Mouse (Mus musculus) forebrain, embryonic 14.5 days (tissue): Measurements from ENCODE around the gene Il16. TPM values are rescaled to one million over a fixed set of nuclear protein-coding genes. Genes with fewer than 3 reads are reported as not detected.

Experiments used
- ATAC-seq: fragments of 200-750 bp; cut with Nextera tagmentation; 2 replicates; pipeline ENCODE4 v1.8.0; 2017; ENCODE audit warnings: mild to moderate bottlenecking, moderate library complexity
- DNase-seq: peaks from one replicate; pipeline ENCODE4 v3.0.0-alpha.2; 2015; ENCODE audit warnings: low spot score
- H3K27ac ChIP-seq: fragments of 300-500 bp; sonication (generic); 2 replicates; pipeline ENCODE4 v1.5.1; 2014; ENCODE audit warnings: low read depth, mild to moderate bottlenecking, control low read depth, low read length, moderate library complexity
- H3K27me3 ChIP-seq: fragments of 300-500 bp; sonication (generic); replicated peaks from 2 replicates; pipeline ENCODE4 v1.6.1; 2014; ENCODE audit warnings: low read length, control low read depth, mixed read lengths; ENCODE audit not compliant: control insufficient read depth, insufficient read depth
- H3K36me3 ChIP-seq: fragments of 300-500 bp; sonication (generic); 2 replicates; pipeline ENCODE4 v1.6.1; 2014; ENCODE audit warnings: low read length, control low read depth; ENCODE audit not compliant: control insufficient read depth, insufficient read depth
- H3K4me1 ChIP-seq: fragments of 300-500 bp; sonication (generic); 2 replicates; pipeline ENCODE4 v1.6.1; 2014; ENCODE audit warnings: antibody characterized with exemption, low read length, control low read depth; ENCODE audit not compliant: control insufficient read depth, insufficient read depth
- H3K4me2 ChIP-seq: fragments of 300-500 bp; sonication (generic); 2 replicates; pipeline ENCODE4 v1.6.1; 2014; ENCODE audit warnings: mild to moderate bottlenecking, control low read depth, low read length
- H3K4me3 ChIP-seq: fragments of 300-500 bp; sonication (generic); 2 replicates; pipeline ENCODE4 v1.5.1; 2014; ENCODE audit warnings: low read depth, low read length, control low read depth
- H3K9ac ChIP-seq: fragments of 300-500 bp; sonication (generic); 2 replicates; pipeline ENCODE4 v1.6.1; 2014; ENCODE audit warnings: mild to moderate bottlenecking, low read length, control low read depth, moderate library complexity
- H3K9me3 ChIP-seq: fragments of 300-500 bp; sonication (generic); replicated peaks from 2 replicates; pipeline ENCODE4 v1.6.1; 2016; ENCODE audit warnings: low read length, control low read depth, mixed read lengths; ENCODE audit not compliant: control insufficient read depth
- WGBS: fragments of 180-500 bp; shearing (Covaris S2); extraction: QIAGEN DNeasy Blood & Tissue Kit; methylation state at CpG from one replicate; pipeline ENCODE4 v1.1.7; 2014; 5-methylcytosine and 5-hydroxymethylcytosine counted together
- polyA plus RNA-seq: library from polyadenylated mRNA; unstranded; fragments of >200 nt; fragmentation: Nextera tagmentation; extraction: Ambion mirVana; gene quantifications from 2 replicates; pipeline ENCODE4 v1.2.1, GENCODE M21; 2014

Il16 gene
- polyA plus RNA-seq, 1 experiment from 2014 or later, result 0.91 TPM

GRCm38 (mm10) chr7:83633856-83634255 lies 111.7 kb downstream of the Il16 start:
- ATAC-seq (no peak), DNase-seq (no peak)
- Histone ChIP-seq H3K4me2 (no peak overlapping the region), H3K4me3 (no peak overlapping the region), H3K27me3 (no peaks in the 10 kb centered on the region), H3K27ac (no peak overlapping the region), H3K4me1 (0 out of 2 replicates have a peak, but pooled peaks cover 2% of the 10 kb centered on the region), H3K9me3 (no peaks in the 10 kb centered on the region), H3K36me3 (no peaks in the 10 kb centered on the region), H3K9ac (no peak overlapping the region)
- 93% methylated on average over 6 of the region's 6 CpGs for WGBS

- 62% methylated on average over 6 of the region's 6 CpGs for WGBS
- Histone ChIP-seq H3K4me2 (peak overlapping the region; percentile 65), H3K27me3 (no peaks in the 10 kb centered on the region), H3K9me3 (no peaks in the 10 kb centered on the region), H3K4me3 (peak overlapping the region; percentile 51; the same call in 1 of the 2 replicates), H3K4me1 (0 out of 2 replicates have a peak, but pooled peaks cover 2% of the 10 kb centered on the region), H3K27ac (no peak overlapping the region), H3K36me3 (no peaks in the 10 kb centered on the region), H3K9ac (no peak overlapping the region)
- DNase-seq (no peak), ATAC-seq (no peak)
These were observed 112.8 kb downstream of the Il16 start for GRCm38 (mm10) chr7:83632682-83633120.

GRCm38 (mm10) chr7:83631828-83632681 lies 113.5 kb downstream of the Il16 start, which contains the start of gene Stard5:
Gene Stard5, plus strand, starts transcription at chr7:83631959.
- peak within 1 kb of the TSS; percentile 66 for H3K9ac ChIP-seq
- DNase-seq (peak; percentile 96), ATAC-seq (peak; percentile 99)
- no peaks in the 10 kb centered on the region for H3K36me3 ChIP-seq
- H3K9me3 ChIP-seq, result no peaks in the 10 kb centered on the region
- under 1% methylated on average over 35 of the region's 35 CpGs for WGBS
- H3K4me3 ChIP-seq, result peak within 1 kb of the TSS; percentile 51
- peak within 1 kb of the TSS; percentile 65 for H3K4me2 ChIP-seq
- no peaks in the 10 kb centered on the region for H3K27me3 ChIP-seq
- H3K27ac ChIP-seq, result no peak within 1 kb of the TSS
- 0 out of 2 replicates have a peak, but pooled peaks cover 2% of the 10 kb centered on the region for H3K4me1 ChIP-seq

GRCm38 (mm10) chr7:83631073-83631827 lies 114.3 kb downstream of the Il16 start:
- Histone ChIP-seq H3K27ac (no peak overlapping the region), H3K36me3 (no peaks in the 10 kb centered on the region), H3K4me1 (0 out of 2 replicates have a peak, but pooled peaks cover 2% of the 10 kb centered on the region), H3K27me3 (no peaks in the 10 kb centered on the region), H3K4me2 (peak overlapping the region; percentile 65), H3K9ac (peak overlapping the region; percentile 66), H3K4me3 (peak overlapping the region; percentile 51), H3K9me3 (no peaks in the 10 kb centered on the region)
- 10% methylated on average over 11 of the region's 11 CpGs for WGBS
- peak; percentile 39 for DNase-seq
- peak; percentile 26; the same call in 1 of the 2 replicates for ATAC-seq

- ATAC-seq (no peak), DNase-seq (no peak)
- H3K4me3 ChIP-seq, result no peak overlapping the region
- no peaks in the 10 kb centered on the region for H3K36me3 ChIP-seq
- WGBS, result 89% methylated on average over 4 of the region's 4 CpGs
- no peak overlapping the region for H3K27ac ChIP-seq
- H3K27me3 ChIP-seq, result no peaks in the 10 kb centered on the region
- H3K9me3 ChIP-seq, result no peaks in the 10 kb centered on the region
- H3K4me2 ChIP-seq, result no peak overlapping the region
- 0 out of 2 replicates have a peak, but pooled peaks cover 2% of the 10 kb centered on the region for H3K4me1 ChIP-seq
- no peak overlapping the region for H3K9ac ChIP-seq
These were observed 118.2 kb downstream of the Il16 start for GRCm38 (mm10) chr7:83627369-83627768.

- no peaks in the 10 kb centered on the region for H3K36me3 ChIP-seq
- no peak overlapping the region for H3K4me2 ChIP-seq
- ATAC-seq (no peak), DNase-seq (no peak)
- no peak overlapping the region for H3K9ac ChIP-seq
- 91% methylated on average over 8 of the region's 8 CpGs for WGBS
- no peaks in the 10 kb centered on the region for H3K27me3 ChIP-seq
- no peak overlapping the region for H3K27ac ChIP-seq
- 0 out of 2 replicates have a peak, but pooled peaks cover 2% of the 10 kb centered on the region for H3K4me1 ChIP-seq
- no peaks in the 10 kb centered on the region for H3K9me3 ChIP-seq
- H3K4me3 ChIP-seq, result no peak overlapping the region
These were observed 118.8 kb downstream of the Il16 start for GRCm38 (mm10) chr7:83626557-83627257.

- Histone ChIP-seq H3K9ac (no peak overlapping the region), H3K36me3 (no peaks in the 10 kb centered on the region), H3K9me3 (no peaks in the 10 kb centered on the region), H3K4me3 (no peak overlapping the region), H3K4me1 (no peaks in the 10 kb centered on the region), H3K4me2 (no peak overlapping the region), H3K27ac (no peak overlapping the region), H3K27me3 (no peaks in the 10 kb centered on the region)
- ATAC-seq (no peak), DNase-seq (no peak)
- 77% methylated on average over 1 of the region's 1 CpGs for WGBS
These were observed 121.5 kb downstream of the Il16 start for GRCm38 (mm10) chr7:83624065-83624464.

- Histone ChIP-seq H3K4me3 (no peak overlapping the region), H3K27ac (no peak overlapping the region), H3K4me1 (no peaks in the 10 kb centered on the region), H3K9me3 (no peaks in the 10 kb centered on the region), H3K36me3 (no peaks in the 10 kb centered on the region), H3K9ac (no peak overlapping the region), H3K4me2 (no peak overlapping the region), H3K27me3 (no peaks in the 10 kb centered on the region)
- 91% methylated on average over 6 of the region's 6 CpGs for WGBS
- ATAC-seq (no peak), DNase-seq (no peak)
These were observed 122.9 kb downstream of the Il16 start for GRCm38 (mm10) chr7:83622582-83622981.
